Mouse (Mus musculus) E14TG2a.4 (cell line): ENCODE data around the gene Actn1.

Experiments used
- CTCF ChIP-seq: conservative IDR thresholded peaks from 2 replicates; pipeline ENCODE4 v1.5.1; 2014; ENCODE audit warnings: low read length
- POU5F1 ChIP-seq: IDR thresholded peaks from 2 replicates; pipeline ENCODE4 v1.6.1; 2014; ENCODE audit warnings: low read length, borderline replicate concordance

DNA sequence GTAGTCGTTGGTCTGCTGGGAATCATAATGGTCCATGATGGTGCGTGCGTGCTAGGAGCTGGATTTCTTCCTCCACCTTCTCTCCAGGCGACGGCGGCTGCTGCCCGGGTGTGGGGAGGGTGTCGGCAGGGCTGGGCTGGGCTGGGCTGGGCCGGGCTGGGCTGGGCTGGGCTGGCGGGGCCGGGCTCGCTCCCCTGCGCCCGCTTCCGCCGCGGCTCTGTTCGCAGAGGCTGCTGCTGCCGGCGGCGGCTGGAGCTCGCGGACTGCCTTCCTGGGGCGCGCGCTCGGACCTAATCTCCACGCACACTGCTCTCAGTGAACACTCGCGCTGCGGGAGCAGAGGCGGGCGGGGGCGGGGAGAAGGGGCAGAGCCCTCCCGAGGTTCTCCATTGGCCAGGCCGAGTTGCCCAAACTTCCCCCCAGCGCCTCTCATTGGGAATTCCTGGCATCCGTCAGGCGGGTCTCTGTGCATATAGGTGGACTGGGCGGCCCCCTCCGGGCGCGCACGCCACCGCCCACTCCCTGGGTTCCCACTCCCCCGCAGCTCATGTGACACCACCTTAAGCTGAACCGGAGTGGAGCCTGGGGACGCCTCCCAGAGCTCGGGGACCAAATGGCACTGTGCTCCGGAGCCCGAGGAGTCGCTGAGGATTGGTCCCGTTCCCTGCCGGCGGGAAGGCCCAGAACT is at the start of gene Actn1:
- no peak for TF ChIP-seq CTCF
- no peak for TF ChIP-seq POU5F1
